In genomic region chr7:84448512-84448911, GRCm38 (mm10) we compare ENCODE assay signal across 28 mouse cellular contexts. TPM values are rescaled to one million over a fixed set of nuclear protein-coding genes. Genes with fewer than 3 reads are reported as not detected.
DNase-seq lines count a peak whose midpoint lies in the region; ATAC-seq and TF ChIP-seq lines count a peak whose summit lies in the region.
"Had no signal": no experiment of that assay in that cellular context is flagged by ENCODE, and none has a peak within 500 bp of the region (broad histone marks: within the 10 kb centered on the region; RNA-seq: fewer than 3 reads in every experiment).

No protein-coding gene starts in this region.

- H3K36me3 ChIP-seq in forebrain, embryonic 14.5 days (ENCODE audit: control insufficient read depth, insufficient read depth, low read length), result no peaks in the 10 kb centered on the region
- no peaks in the 10 kb centered on the region for H3K36me3 ChIP-seq in forebrain, embryonic 16.5 days (ENCODE audit: control insufficient read depth, insufficient read depth)
- H3K36me3 ChIP-seq in lung, embryonic 15.5 days, result no peaks in the 10 kb centered on the region
- no peaks in the 10 kb centered on the region for H3K36me3 ChIP-seq in midbrain, embryonic 12.5 days
- no peaks in the 10 kb centered on the region for H3K36me3 ChIP-seq in midbrain, postnatal 0 days (ENCODE audit: insufficient read depth, low read length)
- H3K36me3 ChIP-seq in midbrain, embryonic 14.5 days (ENCODE audit: control insufficient read depth, insufficient read depth, low read length), result no peaks in the 10 kb centered on the region
- H3K36me3 ChIP-seq: embryonic facial prominence, embryonic 12.5 days; embryonic facial prominence, embryonic 15.5 days; forebrain, embryonic 12.5 days; G1E; heart, embryonic 10.5 days; heart, embryonic 13.5 days had no signal

- DNase-seq in forebrain, embryonic 14.5 days (ENCODE audit: low spot score), result peak; percentile 19
- DNase-seq in lung, postnatal 4 days, result no peak
- DNase-seq in midbrain, postnatal 0 days (ENCODE audit: low spot score), result no peak
- DNase-seq in midbrain, embryonic 14.5 days, result peak; percentile 38
- DNase-seq: adrenal gland, postnatal 10 days; adrenal gland, postnatal 36 days; B cell, adult 2 months; cerebellum, adult 11 months; cerebellum, adult 2 months; cerebellum, adult 9-11 months; gastrocnemius, postnatal 25 days; heart, adult 2 months; heart, postnatal 14 days had no signal

- H3K4me1 ChIP-seq in forebrain, embryonic 14.5 days (ENCODE audit: control insufficient read depth, insufficient read depth, low read length), result no peaks in the 10 kb centered on the region
- H3K4me1 ChIP-seq in forebrain, embryonic 16.5 days (replicated peaks; ENCODE audit: control insufficient read depth, insufficient read depth, low read length), result 0 out of 2 replicates have a peak, but pooled peaks cover 3% of the 10 kb centered on the region
- H3K4me1 ChIP-seq in lung, embryonic 15.5 days, result peaks cover 18% of the 10 kb centered on the region
- peaks cover 7% of the 10 kb centered on the region; the same call in 1 of the 2 replicates for H3K4me1 ChIP-seq in midbrain, embryonic 12.5 days
- no peaks in the 10 kb centered on the region for H3K4me1 ChIP-seq in midbrain, postnatal 0 days (ENCODE audit: insufficient read depth, low read length)
- peaks cover 10% of the 10 kb centered on the region for H3K4me1 ChIP-seq in midbrain, embryonic 14.5 days (ENCODE audit: control insufficient read depth, insufficient read depth, low read length)
- H3K4me1 ChIP-seq: embryonic facial prominence, embryonic 12.5 days; embryonic facial prominence, embryonic 15.5 days; heart, embryonic 10.5 days had no signal

- H3K4me3 ChIP-seq in forebrain, embryonic 14.5 days (ENCODE audit: low read depth, low read length), result no peak overlapping the region
- H3K4me3 ChIP-seq in forebrain, embryonic 16.5 days (replicated peaks; ENCODE audit: low read length), result no peak overlapping the region
- no peak overlapping the region for H3K4me3 ChIP-seq in lung, embryonic 15.5 days
- H3K4me3 ChIP-seq in midbrain, embryonic 12.5 days, result no peak overlapping the region
- no peak overlapping the region for H3K4me3 ChIP-seq in midbrain, postnatal 0 days (ENCODE audit: low read depth, low read length)
- no peak overlapping the region for H3K4me3 ChIP-seq in midbrain, embryonic 14.5 days (replicated peaks; ENCODE audit: low read depth, low read length)
- H3K4me3 ChIP-seq: embryonic facial prominence, embryonic 12.5 days; embryonic facial prominence, embryonic 15.5 days; forebrain, embryonic 12.5 days; heart, adult 2 months; heart, embryonic 10.5 days; heart, embryonic 13.5 days had no signal

- H3K9ac ChIP-seq in forebrain, embryonic 14.5 days (ENCODE audit: low read length), result no peak overlapping the region
- no peak overlapping the region for H3K9ac ChIP-seq in forebrain, embryonic 16.5 days (replicated peaks; ENCODE audit: low read depth, low read length)
- no peak overlapping the region for H3K9ac ChIP-seq in lung, embryonic 15.5 days
- no peak overlapping the region for H3K9ac ChIP-seq in midbrain, embryonic 12.5 days (replicated peaks)
- H3K9ac ChIP-seq in midbrain, postnatal 0 days (replicated peaks; ENCODE audit: low read length, poor library complexity, severe bottlenecking), result no peak overlapping the region
- H3K9ac ChIP-seq in midbrain, embryonic 14.5 days (replicated peaks; ENCODE audit: low read length), result no peak overlapping the region
- H3K9ac ChIP-seq: embryonic facial prominence, embryonic 12.5 days; embryonic facial prominence, embryonic 15.5 days; forebrain, embryonic 12.5 days; heart, embryonic 13.5 days; hindbrain, embryonic 14.5 days had no signal

- H3K9me3 ChIP-seq in forebrain, embryonic 14.5 days (replicated peaks; ENCODE audit: control insufficient read depth, low read length), result no peaks in the 10 kb centered on the region
- H3K9me3 ChIP-seq in forebrain, embryonic 16.5 days (ENCODE audit: control insufficient read depth, low read length), result no peaks in the 10 kb centered on the region
- H3K9me3 ChIP-seq in lung, embryonic 15.5 days, result no peaks in the 10 kb centered on the region
- H3K9me3 ChIP-seq in midbrain, embryonic 12.5 days, result no peaks in the 10 kb centered on the region
- no peaks in the 10 kb centered on the region for H3K9me3 ChIP-seq in midbrain, postnatal 0 days (ENCODE audit: low read length)
- no peaks in the 10 kb centered on the region for H3K9me3 ChIP-seq in midbrain, embryonic 14.5 days (ENCODE audit: control insufficient read depth, low read length)
- H3K9me3 ChIP-seq: embryonic facial prominence, embryonic 12.5 days; embryonic facial prominence, embryonic 15.5 days; forebrain, embryonic 12.5 days; G1E; heart, embryonic 10.5 days; heart, embryonic 13.5 days had no signal

- no peak for TF ChIP-seq CTCF in midbrain, postnatal 0 days (IDR thresholded peaks at IDR 0.05)

- no peak; the same call in 1 of the 2 replicates for ATAC-seq in forebrain, embryonic 14.5 days
- ATAC-seq in forebrain, embryonic 16.5 days, result no peak
- no peak for ATAC-seq in lung, embryonic 15.5 days (ENCODE audit: borderline replicate concordance, extremely low read depth, low FRiP score, low TSS enrichment)
- peak; percentile 85 for ATAC-seq in midbrain, embryonic 12.5 days (ENCODE audit: low FRiP score, low read depth)
- no peak for ATAC-seq in midbrain, postnatal 0 days (ENCODE audit: low FRiP score)
- peak; percentile 75; the same call in 1 of the 2 replicates for ATAC-seq in midbrain, embryonic 14.5 days (ENCODE audit: low FRiP score, low TSS enrichment)
- no peak for ATAC-seq in megakaryocyte-erythroid progenitor cell, adult 5-6 weeks (replicated peaks; ENCODE audit: low FRiP score, low TSS enrichment, poor library complexity, severe bottlenecking)
- ATAC-seq: Patski had no signal

- no peaks in the 10 kb centered on the region for H3K27me3 ChIP-seq in forebrain, embryonic 14.5 days (replicated peaks; ENCODE audit: control insufficient read depth, insufficient read depth, low read length)
- H3K27me3 ChIP-seq in forebrain, embryonic 16.5 days (replicated peaks; ENCODE audit: control insufficient read depth, insufficient read depth, low read length), result no peaks in the 10 kb centered on the region; the same call in 1 of the 2 replicates
- no peaks in the 10 kb centered on the region for H3K27me3 ChIP-seq in lung, embryonic 15.5 days
- H3K27me3 ChIP-seq in midbrain, embryonic 12.5 days, result no peaks in the 10 kb centered on the region
- no peaks in the 10 kb centered on the region for H3K27me3 ChIP-seq in midbrain, postnatal 0 days (ENCODE audit: insufficient read depth, low read length)
- H3K27me3 ChIP-seq in midbrain, embryonic 14.5 days (ENCODE audit: control insufficient read depth, insufficient read depth, low read length), result no peaks in the 10 kb centered on the region
- H3K27me3 ChIP-seq: CH12.LX; embryonic facial prominence, embryonic 12.5 days; embryonic facial prominence, embryonic 15.5 days; heart, embryonic 13.5 days; Patski had no signal

- H3K4me2 ChIP-seq in forebrain, embryonic 14.5 days (ENCODE audit: low read length), result no peak overlapping the region
- no peak overlapping the region for H3K4me2 ChIP-seq in forebrain, embryonic 16.5 days (ENCODE audit: low read length)
- H3K4me2 ChIP-seq in lung, embryonic 15.5 days, result no peak overlapping the region
- H3K4me2 ChIP-seq in midbrain, embryonic 12.5 days (replicated peaks), result no peak overlapping the region
- H3K4me2 ChIP-seq in midbrain, postnatal 0 days (ENCODE audit: low read depth, low read length, poor library complexity, severe bottlenecking), result no peak overlapping the region
- no peak overlapping the region for H3K4me2 ChIP-seq in midbrain, embryonic 14.5 days (ENCODE audit: low read length)
- H3K4me2 ChIP-seq: embryonic facial prominence, embryonic 12.5 days; embryonic facial prominence, embryonic 15.5 days; forebrain, embryonic 12.5 days; heart, embryonic 13.5 days; hindbrain, embryonic 14.5 days had no signal

- H3K27ac ChIP-seq in forebrain, embryonic 14.5 days (ENCODE audit: low read depth, low read length), result no peak overlapping the region
- no peak overlapping the region for H3K27ac ChIP-seq in forebrain, embryonic 16.5 days (ENCODE audit: low read length)
- H3K27ac ChIP-seq in lung, embryonic 15.5 days, result peak overlapping the region; percentile 84
- H3K27ac ChIP-seq in midbrain, embryonic 12.5 days (replicated peaks), result peak overlapping the region; percentile 72
- H3K27ac ChIP-seq in midbrain, postnatal 0 days (ENCODE audit: low read depth, low read length), result no peak overlapping the region
- no peak overlapping the region for H3K27ac ChIP-seq in midbrain, embryonic 14.5 days (replicated peaks; ENCODE audit: low read depth, low read length)
- H3K27ac ChIP-seq: embryonic facial prominence, embryonic 12.5 days; embryonic facial prominence, embryonic 15.5 days; heart, adult 2 months; heart, embryonic 10.5 days had no signal

RNA-seq across cellular contexts. Expression of gene Arnt2, which starts 38.5 kb away (rescaled TPM):
- 51.4 and 59.3 TPM in 2 replicates for polyA plus RNA-seq in forebrain, embryonic 14.5 days (2014; fragmentation: Nextera tagmentation; extraction: Ambion mirVana)
- 68.6 and 70.0 TPM in 2 replicates for polyA plus RNA-seq in forebrain, embryonic 16.5 days (2015; fragmentation: Nextera tagmentation; extraction: Ambion mirVana)
- 8.4 and 8.7 TPM in 2 replicates for polyA plus RNA-seq in lung, embryonic 15.5 days (2015; fragmentation: Nextera tagmentation; extraction: Ambion mirVana)
- 67.1 and 77.6 TPM in 2 replicates for polyA plus RNA-seq in midbrain, embryonic 12.5 days (2016; fragmentation: Nextera tagmentation; extraction: Ambion mirVana)
- 165 and 166 TPM in 2 replicates for total RNA-seq in midbrain, postnatal 0 days (2014; rRNA removed)
- polyA plus RNA-seq in midbrain, postnatal 0 days (2015; fragmentation: Nextera tagmentation; extraction: Ambion mirVana), result 62.9 and 63.1 TPM in 2 replicates
- 75.7 and 82.1 TPM in 2 replicates for polyA plus RNA-seq in midbrain, embryonic 14.5 days (2014; fragmentation: Nextera tagmentation; extraction: Ambion mirVana)
- 0.47 TPM in 1 of 2 replicates, not detected in the other for total RNA-seq in megakaryocyte-erythroid progenitor cell, adult 5-6 weeks (2014; fragmentation: Nextera tagmentation)
- total RNA-seq in megakaryocyte-erythroid progenitor cell, adult 5-6 weeks (2017), result not detected in 2 replicates
- total RNA-seq: common myeloid progenitor, adult 5-6 weeks; granulocyte monocyte progenitor cell, adult 5-6 weeks had no signal
- polyA plus RNA-seq: G1E had no signal

Comparison
In these comparisons a context has a peak if more than half of its experiments do, and no peak if none do; other contexts are left out.
1. ATAC-seq: peak in midbrain, embryonic 12.5 days (single experiment) and midbrain, embryonic 14.5 days (single experiment); none in forebrain, embryonic 14.5 days (single experiment), forebrain, embryonic 16.5 days (single experiment), lung, embryonic 15.5 days (single experiment), midbrain, postnatal 0 days (single experiment) and megakaryocyte-erythroid progenitor cell, adult 5-6 weeks (single experiment).
2. DNase-seq: peak in forebrain, embryonic 14.5 days (single experiment) and midbrain, embryonic 14.5 days (single experiment); none in lung, postnatal 4 days (0 of 2) and midbrain, postnatal 0 days (single experiment).
3. H3K27ac ChIP-seq: peak in lung, embryonic 15.5 days (single experiment) and midbrain, embryonic 12.5 days (single experiment); none in forebrain, embryonic 14.5 days (single experiment), forebrain, embryonic 16.5 days (single experiment), midbrain, postnatal 0 days (single experiment) and midbrain, embryonic 14.5 days (single experiment).